Mouse (Mus musculus): Measurements from ENCODE around the gene Fndc4. TPM values are rescaled to one million over a fixed set of nuclear protein-coding genes. Genes with fewer than 3 reads are reported as not detected.

Gene Fndc4
- 66.9 and 68.2 TPM in 2 replicates for polyA plus RNA-seq (2016; fragmentation: Nextera tagmentation; extraction: Ambion mirVana)

- peak; percentile 84 for ATAC-seq (ENCODE audit: low FRiP score)
- Histone ChIP-seq H3K9me3 (replicated peaks) (no peaks in the 10 kb centered on the region), H3K4me3 (peak within 1 kb of the TSS; percentile 79), H3K4me1 (peaks cover 23% of the 10 kb centered on the region), H3K27me3 (no peaks in the 10 kb centered on the region), H3K4me2 (replicated peaks) (peak within 1 kb of the TSS; percentile 68), H3K9ac (peak within 1 kb of the TSS; percentile 95), H3K27ac (peak within 1 kb of the TSS; percentile 82), H3K36me3 (peaks cover 11% of the 10 kb centered on the region; the same call in 1 of the 2 replicates)
- under 1% methylated on average over 32 of the region's 46 CpGs for WGBS
Measured at GRCm38 (mm10) chr5:31295606-31296141, at the start of gene Fndc4. TSS of gene Fndc4 (minus strand) at chr5:31296080.

- H3K27ac ChIP-seq, result no peak overlapping the region
- H3K9me3 ChIP-seq (replicated peaks), result no peaks in the 10 kb centered on the region
- H3K27me3 ChIP-seq, result no peaks in the 10 kb centered on the region
- no peak overlapping the region for H3K4me3 ChIP-seq
- H3K4me2 ChIP-seq (replicated peaks), result no peak overlapping the region
- no peak for ATAC-seq (ENCODE audit: low FRiP score)
- H3K36me3 ChIP-seq, result no peaks in the 10 kb centered on the region
- H3K9ac ChIP-seq, result no peak overlapping the region
- H3K4me1 ChIP-seq, result no peaks in the 10 kb centered on the region
- 34% methylated on average over 7 of the region's 7 CpGs for WGBS
Measured at GRCm38 (mm10) chr5:31328255-31328654, 32.4 kb upstream of the Fndc4 start.

GRCm38 (mm10) chr5:31326850-31327249 is 31.0 kb upstream of the Fndc4 start:
- no peak overlapping the region for H3K4me2 ChIP-seq (replicated peaks)
- H3K27ac ChIP-seq, result no peak overlapping the region
- H3K4me3 ChIP-seq, result no peak overlapping the region
- no peaks in the 10 kb centered on the region for H3K27me3 ChIP-seq
- H3K36me3 ChIP-seq, result no peaks in the 10 kb centered on the region
- ATAC-seq (ENCODE audit: low FRiP score), result no peak
- H3K9me3 ChIP-seq (replicated peaks), result no peaks in the 10 kb centered on the region
- no peaks in the 10 kb centered on the region for H3K4me1 ChIP-seq
- no peak overlapping the region for H3K9ac ChIP-seq
- WGBS, result 18% methylated on average over 5 of the region's 5 CpGs

GRCm38 (mm10) chr5:31324085-31324484 is 28.2 kb upstream of the Fndc4 start:
- H3K27me3 ChIP-seq, result no peaks in the 10 kb centered on the region
- no peaks in the 10 kb centered on the region for H3K4me1 ChIP-seq
- no peak overlapping the region for H3K4me2 ChIP-seq (replicated peaks)
- H3K9ac ChIP-seq, result no peak overlapping the region
- H3K4me3 ChIP-seq, result no peak overlapping the region
- no peaks in the 10 kb centered on the region for H3K36me3 ChIP-seq
- ATAC-seq (ENCODE audit: low FRiP score), result no peak
- 69% methylated on average over 3 of the region's 3 CpGs for WGBS
- no peak overlapping the region for H3K27ac ChIP-seq
- H3K9me3 ChIP-seq (replicated peaks), result no peaks in the 10 kb centered on the region

GRCm38 (mm10) chr5:31322776-31323175 is 26.9 kb upstream of the Fndc4 start:
- Histone ChIP-seq H3K9me3 (replicated peaks) (no peaks in the 10 kb centered on the region), H3K36me3 (no peaks in the 10 kb centered on the region), H3K9ac (no peak overlapping the region), H3K4me2 (replicated peaks) (no peak overlapping the region), H3K4me1 (no peaks in the 10 kb centered on the region), H3K4me3 (no peak overlapping the region), H3K27ac (no peak overlapping the region), H3K27me3 (no peaks in the 10 kb centered on the region)
- 88% methylated on average over 3 of the region's 3 CpGs for WGBS
- ATAC-seq (ENCODE audit: low FRiP score), result no peak

- Histone ChIP-seq H3K9me3 (replicated peaks) (no peaks in the 10 kb centered on the region), H3K27ac (no peak overlapping the region), H3K36me3 (no peaks in the 10 kb centered on the region), H3K4me2 (replicated peaks) (no peak overlapping the region), H3K9ac (no peak overlapping the region), H3K4me1 (no peaks in the 10 kb centered on the region), H3K4me3 (no peak overlapping the region), H3K27me3 (no peaks in the 10 kb centered on the region)
- WGBS, result 87% methylated on average over 8 of the region's 8 CpGs
- no peak for ATAC-seq (ENCODE audit: low FRiP score)
Measured at GRCm38 (mm10) chr5:31312806-31313205, 16.9 kb upstream of the Fndc4 start.

GRCm38 (mm10) chr5:31303093-31303492 is 7.2 kb upstream of the Fndc4 start:
- Histone ChIP-seq H3K27me3 (no peaks in the 10 kb centered on the region), H3K9ac (no peak overlapping the region), H3K4me3 (no peak overlapping the region), H3K36me3 (no peaks in the 10 kb centered on the region), H3K4me2 (replicated peaks) (no peak overlapping the region), H3K27ac (no peak overlapping the region), H3K4me1 (no peaks in the 10 kb centered on the region), H3K9me3 (replicated peaks) (no peaks in the 10 kb centered on the region)
- ATAC-seq (ENCODE audit: low FRiP score), result no peak
- WGBS, result 91% methylated on average over 6 of the region's 6 CpGs

- no peak overlapping the region for H3K4me2 ChIP-seq (replicated peaks)
- no peak overlapping the region for H3K4me3 ChIP-seq
- WGBS, result 71% methylated on average over 7 of the region's 8 CpGs
- no peaks in the 10 kb centered on the region for H3K27me3 ChIP-seq
- no peak for ATAC-seq (ENCODE audit: low FRiP score)
- H3K9me3 ChIP-seq (replicated peaks), result no peaks in the 10 kb centered on the region
- no peak overlapping the region for H3K27ac ChIP-seq
- no peaks in the 10 kb centered on the region for H3K4me1 ChIP-seq
- no peak overlapping the region for H3K9ac ChIP-seq
- H3K36me3 ChIP-seq, result no peaks in the 10 kb centered on the region
Measured at GRCm38 (mm10) chr5:31301866-31302265, 6.0 kb upstream of the Fndc4 start.

GRCm38 (mm10) chr5:31298486-31298885 is 2.6 kb upstream of the Fndc4 start:
- Histone ChIP-seq H3K4me2 (replicated peaks) (no peak overlapping the region), H3K9me3 (replicated peaks) (no peaks in the 10 kb centered on the region), H3K27ac (no peak overlapping the region), H3K27me3 (no peaks in the 10 kb centered on the region), H3K4me3 (no peak overlapping the region), H3K36me3 (peaks cover 4% of the 10 kb centered on the region; the same call in 1 of the 2 replicates), H3K9ac (no peak overlapping the region), H3K4me1 (peaks cover 16% of the 10 kb centered on the region)
- 68% methylated on average over 2 of the region's 2 CpGs for whole genome bisulfite sequencing
- no peak for ATAC-seq (ENCODE audit: low FRiP score)

GRCm38 (mm10) chr5:31297981-31298380 is 2.1 kb upstream of the Fndc4 start:
- no peak overlapping the region for H3K4me2 ChIP-seq (replicated peaks)
- H3K27ac ChIP-seq, result no peak overlapping the region
- H3K4me3 ChIP-seq, result no peak overlapping the region
- ATAC-seq (ENCODE audit: low FRiP score), result no peak
- peaks cover 8% of the 10 kb centered on the region; the same call in 1 of the 2 replicates for H3K36me3 ChIP-seq
- H3K9ac ChIP-seq, result no peak overlapping the region
- H3K9me3 ChIP-seq (replicated peaks), result no peaks in the 10 kb centered on the region
- 72% methylated on average over 3 of the region's 3 CpGs for WGBS
- H3K27me3 ChIP-seq, result no peaks in the 10 kb centered on the region
- H3K4me1 ChIP-seq, result peaks cover 16% of the 10 kb centered on the region

- no peak within 1 kb of the TSS for H3K27ac ChIP-seq
- no peak within 1 kb of the TSS for H3K9ac ChIP-seq
- peaks cover 16% of the 10 kb centered on the region for H3K4me1 ChIP-seq
- H3K36me3 ChIP-seq, result peaks cover 11% of the 10 kb centered on the region; the same call in 1 of the 2 replicates
- no peak for ATAC-seq (ENCODE audit: low FRiP score)
- 75% methylated on average over 13 of the region's 13 CpGs for WGBS
- peak within 1 kb of the TSS; percentile 68 for H3K4me2 ChIP-seq (replicated peaks)
- no peaks in the 10 kb centered on the region for H3K9me3 ChIP-seq (replicated peaks)
- peak within 1 kb of the TSS; percentile 79; the same call in 1 of the 2 replicates for H3K4me3 ChIP-seq
- H3K27me3 ChIP-seq, result no peaks in the 10 kb centered on the region
Measured at GRCm38 (mm10) chr5:31297047-31297757, 1.3 kb upstream of the Fndc4 start, which contains the start of gene Gckr. TSS of gene Gckr (plus strand) at chr5:31297443.

- Histone ChIP-seq H3K36me3 (peaks cover 11% of the 10 kb centered on the region; the same call in 1 of the 2 replicates), H3K4me1 (peaks cover 26% of the 10 kb centered on the region), H3K4me2 (replicated peaks) (peak overlapping the region; percentile 68), H3K27ac (peak overlapping the region; percentile 82), H3K27me3 (no peaks in the 10 kb centered on the region), H3K9me3 (replicated peaks) (no peaks in the 10 kb centered on the region), H3K4me3 (peak overlapping the region; percentile 79), H3K9ac (peak overlapping the region; percentile 95)
- ATAC-seq (ENCODE audit: low FRiP score), result peak; percentile 43
- WGBS, result 5% methylated on average over 28 of the region's 29 CpGs
Measured at GRCm38 (mm10) chr5:31294964-31295605, 795 bp downstream of the Fndc4 start.

All from hindbrain, embryonic 12.5 days (tissue).